Mouse (Mus musculus) midbrain, postnatal 0 days (tissue): ENCODE measurements around the gene Ifit3b. TPM values are rescaled to one million over a fixed set of nuclear protein-coding genes. Genes with fewer than 3 reads are reported as not detected.
A peak's percentile ranks its signal among the peaks of the same experiment; 100 is the strongest.
"Not testable (repeated sequence)": the region's sequence is repeated elsewhere in the genome, so short reads cannot be mapped to it uniquely, and the experiment has no call there.

Experiments
- ATAC-seq: fragments of 200-750 bp; cut with Nextera tagmentation; 2 replicates; pipeline ENCODE4 v1.8.0; 2017; ENCODE audit warnings: moderate number of reproducible peaks, mild to moderate bottlenecking, moderate TSS enrichment, moderate library complexity; ENCODE audit not compliant: low FRiP score
- DNase-seq: peaks from one replicate; pipeline ENCODE4 v3.0.0-alpha.2; 2015; ENCODE audit warnings: low spot score
- H3K27ac ChIP-seq: fragments of 300-500 bp; sonication (generic); 2 replicates; pipeline ENCODE4 v1.5.1; 2014; ENCODE audit warnings: low read depth, mild to moderate bottlenecking, low read length, mixed read lengths
- H3K27me3 ChIP-seq: fragments of 300-500 bp; sonication (generic); 2 replicates; pipeline ENCODE4 v1.6.1; 2014; ENCODE audit warnings: low read length, control low read depth, mixed read lengths; ENCODE audit not compliant: insufficient read depth
- H3K36me3 ChIP-seq: fragments of 300-500 bp; sonication (generic); 2 replicates; pipeline ENCODE4 v1.6.1; 2014; ENCODE audit warnings: low read length, control low read depth, mixed read lengths; ENCODE audit not compliant: insufficient read depth
- H3K4me1 ChIP-seq: fragments of 300-500 bp; sonication (generic); 2 replicates; pipeline ENCODE4 v1.6.1; 2014; ENCODE audit warnings: mild to moderate bottlenecking, control low read depth, antibody characterized with exemption, low read length, mixed read lengths; ENCODE audit not compliant: insufficient read depth
- H3K4me2 ChIP-seq: fragments of 300-500 bp; sonication (generic); 2 replicates; pipeline ENCODE4 v1.6.1; 2014; ENCODE audit warnings: low read depth, mild to moderate bottlenecking, low read length, mixed read lengths; ENCODE audit not compliant: poor library complexity, severe bottlenecking
- H3K4me3 ChIP-seq: fragments of 300-500 bp; sonication (generic); 2 replicates; pipeline ENCODE4 v1.5.1; 2014; ENCODE audit warnings: low read depth, mild to moderate bottlenecking, low read length, moderate library complexity
- H3K9ac ChIP-seq: fragments of 300-500 bp; sonication (generic); replicated peaks from 2 replicates; pipeline ENCODE4 v1.6.1; 2014; ENCODE audit warnings: mild to moderate bottlenecking, low read length, moderate library complexity, mixed read lengths; ENCODE audit not compliant: poor library complexity, severe bottlenecking
- H3K9me3 ChIP-seq: fragments of 300-500 bp; sonication (generic); 2 replicates; pipeline ENCODE4 v1.6.1; 2016; ENCODE audit warnings: low read length, control low read depth
- CTCF ChIP-seq: IDR thresholded peaks from 2 replicates; pipeline ENCODE4 v1.5.1; 2016; ENCODE audit warnings: antibody characterized with exemption, mild to moderate bottlenecking
- WGBS: fragments of 180-500 bp; shearing (Covaris S2); extraction: QIAGEN DNeasy Blood & Tissue Kit; methylation state at CpG from one replicate; pipeline ENCODE4 v1.1.7; 2014; 5-methylcytosine and 5-hydroxymethylcytosine counted together
- polyA plus RNA-seq: library from polyadenylated mRNA; unstranded; fragments of >200 nt; fragmentation: Nextera tagmentation; extraction: Ambion mirVana; gene quantifications from 2 replicates; pipeline ENCODE4 v1.2.1, GENCODE M21; 2015
- total RNA-seq: library from RNA; depleted of rRNA; stranded (reverse); fragments of >200 nt; gene quantifications from 2 replicates; pipeline ENCODE4 v1.2.3, GENCODE M21; 2014

The Ifit3b gene
- total and polyA plus RNA-seq, 2 experiments from 2014 or later, result 0.49 to 0.58 TPM

DNA sequence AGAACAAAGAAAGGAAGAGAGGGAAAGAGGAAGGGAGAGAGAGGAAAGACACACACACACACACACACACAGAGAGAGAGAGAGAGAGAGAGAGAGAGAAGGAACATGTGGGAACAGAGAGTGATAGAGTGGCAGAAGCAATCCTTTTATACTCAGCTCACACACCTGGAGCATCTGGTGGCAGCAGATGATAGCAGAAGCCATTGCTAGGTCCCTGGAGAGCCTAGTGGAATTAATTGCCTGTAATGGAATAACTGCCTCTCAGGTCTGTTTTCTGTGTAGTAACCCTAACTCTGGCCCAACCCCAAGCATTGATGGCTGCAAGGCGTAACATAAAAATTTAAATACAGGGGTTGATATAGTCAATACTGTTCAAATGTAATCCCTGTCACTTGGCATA, 36.7 kb upstream of the Ifit3b start:
- Histone ChIP-seq H3K4me2 (no peak overlapping the region), H3K36me3 (0 out of 2 replicates have a peak, but pooled peaks cover 3% of the 10 kb centered on the region), H3K27ac (no peak overlapping the region), H3K4me3 (no peak overlapping the region), H3K27me3 (no peaks in the 10 kb centered on the region), H3K4me1 (no peaks in the 10 kb centered on the region), H3K9me3 (no peaks in the 10 kb centered on the region), H3K9ac (no peak overlapping the region)
- no peak for TF ChIP-seq CTCF
- ATAC-seq, result no peak
- DNase-seq, result no peak
- 91% methylated on average over 1 of the region's 1 CpGs for WGBS

DNA sequence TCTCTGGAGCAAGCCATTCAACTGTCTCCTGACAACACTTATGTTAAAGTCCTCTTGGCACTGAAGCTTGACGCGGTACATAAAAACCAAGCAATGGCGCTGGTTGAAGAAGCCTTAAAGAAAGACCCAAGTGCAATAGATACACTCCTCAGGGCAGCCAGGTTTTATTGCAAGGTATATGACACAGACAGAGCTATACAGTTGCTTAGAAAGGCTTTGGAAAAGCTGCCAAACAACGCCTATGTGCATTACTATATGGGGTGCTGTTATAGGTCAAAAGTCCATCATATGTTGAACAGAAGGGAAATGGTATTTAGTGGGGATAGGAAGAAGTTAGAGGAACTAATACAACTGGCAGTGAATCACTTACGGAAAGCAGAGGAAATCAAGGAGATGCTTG, 34.1 kb upstream of the Ifit3b start:
- 92% methylated on average over 5 of the region's 5 CpGs for WGBS

DNA sequence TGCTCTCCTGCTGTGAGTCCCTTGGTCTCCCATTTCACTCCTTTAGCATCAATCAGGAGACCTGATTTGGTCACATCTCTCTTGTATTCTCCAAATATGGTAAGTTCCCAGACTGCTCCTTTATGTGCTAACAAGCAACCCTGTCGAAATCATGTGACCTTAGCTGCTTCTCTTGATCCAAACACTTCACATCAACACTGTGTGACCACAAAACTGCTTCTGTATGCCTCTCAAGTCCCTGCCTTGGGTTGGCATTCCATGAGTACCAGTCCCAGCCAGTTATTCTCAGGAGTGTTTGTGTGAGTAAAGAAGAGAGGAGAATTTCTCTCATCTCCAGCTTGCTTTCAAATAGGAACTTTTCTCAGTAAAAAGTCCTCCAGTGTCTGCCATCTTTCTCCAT, 30.6 kb upstream of the Ifit3b start:
- no peaks in the 10 kb centered on the region for H3K4me1 ChIP-seq
- ATAC-seq, result no peak

More for the DNA sequence above, 34.1 kb upstream of the Ifit3b start:
- no peak for TF ChIP-seq CTCF
- no peak overlapping the region for H3K4me2 ChIP-seq
- H3K9me3 ChIP-seq, result no peaks in the 10 kb centered on the region
- H3K36me3 ChIP-seq, result 0 out of 2 replicates have a peak, but pooled peaks cover 3% of the 10 kb centered on the region
- H3K27ac ChIP-seq, result no peak overlapping the region
- H3K9ac ChIP-seq, result no peak overlapping the region
- ATAC-seq (no peak), DNase-seq (no peak)
- H3K4me1 ChIP-seq, result no peaks in the 10 kb centered on the region
- no peak overlapping the region for H3K4me3 ChIP-seq
- no peaks in the 10 kb centered on the region for H3K27me3 ChIP-seq

DNA sequence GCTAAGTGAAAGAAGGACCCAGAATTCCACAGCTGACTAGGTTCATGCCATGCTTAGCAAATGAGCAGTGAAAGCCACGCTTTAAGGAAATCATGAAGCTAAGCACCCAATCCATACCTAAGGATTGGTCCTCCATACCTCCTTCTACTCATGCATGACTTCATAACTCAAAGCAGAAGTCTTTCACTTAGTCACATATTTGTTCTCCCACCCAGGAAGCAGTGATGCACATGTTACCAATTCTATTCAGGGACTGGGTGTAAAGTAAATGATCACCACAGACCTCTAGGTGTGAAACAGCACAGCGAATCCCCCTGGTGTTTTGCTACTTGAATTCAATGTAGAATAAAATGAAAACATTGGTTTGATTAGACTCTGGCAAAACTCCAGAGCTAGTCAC, 25.1 kb upstream of the Ifit3b start:
- H3K4me1 ChIP-seq, H3K36me3 ChIP-seq, H3K27ac ChIP-seq, ATAC-seq, H3K27me3 ChIP-seq, H3K4me2 ChIP-seq, DNase-seq, H3K9me3 ChIP-seq, H3K9ac ChIP-seq, H3K4me3 ChIP-seq: not testable (repeated sequence)
- WGBS, result 90% methylated on average over 2 of the region's 2 CpGs

More for the DNA sequence above, 30.6 kb upstream of the Ifit3b start:
- Histone ChIP-seq H3K36me3 (0 out of 2 replicates have a peak, but pooled peaks cover 3% of the 10 kb centered on the region), H3K27ac (no peak overlapping the region), H3K9ac (no peak overlapping the region), H3K9me3 (no peaks in the 10 kb centered on the region), H3K27me3 (no peaks in the 10 kb centered on the region), H3K4me2 (no peak overlapping the region), H3K4me3 (no peak overlapping the region)
- WGBS, result 79% methylated on average over 1 of the region's 1 CpGs
- no peak for TF ChIP-seq CTCF
- DNase-seq, result no peak

DNA sequence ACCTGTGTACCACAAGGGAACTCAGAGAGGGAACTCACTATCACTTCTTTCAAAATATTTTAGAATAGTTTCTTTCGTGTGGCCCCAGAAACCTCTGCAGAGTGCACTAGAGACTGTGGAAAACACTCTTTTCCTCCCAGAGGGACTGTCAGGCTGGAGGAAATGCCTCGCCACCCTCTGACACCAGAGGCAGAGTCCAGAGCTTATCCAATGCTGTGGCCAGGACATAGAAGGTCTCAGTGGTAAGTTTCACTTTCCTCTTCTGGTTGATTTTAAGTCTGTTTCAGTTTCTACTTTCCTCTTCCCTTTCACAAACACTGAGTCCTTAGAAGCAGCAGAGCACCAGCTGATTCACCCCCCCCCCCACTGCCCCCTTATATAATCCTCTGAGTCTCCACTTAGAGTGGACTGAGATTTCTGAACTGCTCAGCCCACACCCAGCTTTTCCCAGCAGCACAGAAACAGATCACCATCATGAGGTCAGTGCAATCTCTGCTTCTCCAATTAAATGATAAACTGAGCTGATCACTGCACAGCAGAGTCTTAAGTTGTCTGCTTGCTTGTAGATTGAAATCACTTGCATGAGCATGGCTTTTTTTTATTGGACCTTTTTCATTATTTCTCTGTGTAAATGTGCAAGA, 24.5 kb upstream of the Ifit3b start, which contains the start of gene Ifit3:
Gene Ifit3, plus strand, starts transcription at position 406 of the 641 bp plus-strand sequence.
- not testable (repeated sequence) for H3K4me3 ChIP-seq, ATAC-seq

DNA sequence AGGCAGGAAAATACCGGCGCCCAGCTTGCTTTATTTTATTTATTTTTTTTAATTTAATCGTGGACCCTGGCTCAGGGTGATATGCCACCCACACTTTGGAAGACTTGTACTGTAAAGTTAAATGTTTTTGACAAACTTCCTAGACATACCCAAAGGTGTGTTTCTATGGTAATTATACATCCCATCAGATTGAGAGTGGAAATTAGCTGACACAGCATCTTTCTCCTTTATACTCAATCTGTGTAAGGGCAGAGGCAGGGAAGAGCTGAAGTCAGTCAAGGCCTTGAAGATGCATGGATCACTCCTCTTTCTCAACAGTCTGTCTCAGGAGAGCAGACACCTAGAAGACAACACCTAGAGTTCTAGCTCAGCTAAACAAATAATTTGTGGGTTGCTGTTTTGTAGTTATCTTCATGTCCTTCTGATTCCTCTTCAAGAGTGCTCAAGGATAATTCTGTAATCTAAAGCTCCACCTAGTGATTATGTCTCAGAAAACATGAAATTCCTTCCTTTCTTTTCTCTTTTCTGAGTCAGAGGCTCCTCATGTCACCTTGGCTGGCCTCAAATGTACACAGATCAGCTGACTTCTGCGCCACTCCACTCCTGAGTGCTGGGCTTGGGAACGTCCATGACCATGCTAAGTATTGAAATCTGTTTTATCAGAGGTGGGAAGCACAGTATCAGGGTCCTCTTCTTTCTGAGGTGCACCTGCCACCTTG, 21.9 kb upstream of the Ifit3b start:
- WGBS, result 75% methylated on average over 5 of the region's 5 CpGs
- not testable (repeated sequence) for DNase-seq, H3K27ac ChIP-seq, H3K27me3 ChIP-seq, ATAC-seq, H3K4me2 ChIP-seq, H3K9ac ChIP-seq, H3K9me3 ChIP-seq, H3K4me3 ChIP-seq, H3K4me1 ChIP-seq, H3K36me3 ChIP-seq
- TF ChIP-seq CTCF, result peak; percentile 48

More for the DNA sequence above, 24.5 kb upstream of the Ifit3b start, which contains the start of gene Ifit3:
- DNase-seq, H3K4me2 ChIP-seq, H3K9ac ChIP-seq, H3K27ac ChIP-seq, H3K27me3 ChIP-seq, H3K36me3 ChIP-seq, H3K9me3 ChIP-seq, H3K4me1 ChIP-seq: not testable (repeated sequence)
- 63% methylated on average over 2 of the region's 2 CpGs for WGBS

DNA sequence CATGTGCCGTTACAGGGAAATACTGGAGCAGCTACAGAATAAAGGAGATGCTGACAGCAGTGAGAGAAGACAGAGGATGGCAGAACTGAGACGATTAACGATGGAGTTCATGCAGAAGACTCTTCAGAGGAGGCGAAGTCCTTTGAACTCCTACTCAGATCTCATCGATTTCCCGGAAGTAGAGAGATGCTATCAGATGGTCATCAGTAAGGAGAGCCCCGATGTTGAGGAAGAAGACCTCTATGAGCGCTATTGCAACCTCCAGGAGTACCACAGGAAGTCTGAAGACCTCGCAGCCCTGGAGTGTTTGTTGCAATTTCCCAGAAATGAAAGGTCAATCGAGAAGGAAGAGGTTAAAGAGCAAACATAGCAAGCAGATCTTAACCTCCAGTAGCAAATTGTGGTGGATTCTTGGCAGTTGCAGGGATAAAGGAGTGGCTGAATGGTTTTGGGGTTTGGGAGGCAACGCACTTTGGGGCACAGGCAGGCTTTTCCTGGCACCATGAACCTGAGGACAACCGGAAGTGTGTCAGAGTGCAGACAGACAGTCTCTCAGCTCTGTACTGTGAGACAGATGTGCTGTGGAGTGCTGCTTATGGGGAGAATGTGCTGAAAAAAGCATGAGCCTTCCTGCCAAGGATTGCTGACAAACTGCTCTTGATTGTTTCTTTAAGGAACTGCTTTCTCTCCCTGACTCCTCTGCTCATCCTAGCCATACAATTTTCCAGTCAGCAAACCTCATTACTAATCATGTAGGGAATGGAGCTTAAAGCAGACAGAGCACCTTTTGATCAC, 19.7 kb upstream of the Ifit3b start:
- not testable (repeated sequence) for H3K27me3 ChIP-seq, H3K4me2 ChIP-seq, H3K9ac ChIP-seq, H3K36me3 ChIP-seq, H3K4me3 ChIP-seq, H3K4me1 ChIP-seq, H3K27ac ChIP-seq, DNase-seq, H3K9me3 ChIP-seq
- ATAC-seq, result peak; percentile 28; the same call in 1 of the 2 replicates
- 80% methylated on average over 6 of the region's 12 CpGs for WGBS
